In genomic region chr5:136880101-136880500, GRCm38 (mm10) we compare ENCODE assay signal across 25 mouse cellular contexts. TPM values are rescaled to one million over a fixed set of nuclear protein-coding genes. Genes with fewer than 3 reads are reported as not detected.
A peak's percentile ranks its signal among the peaks of the same experiment; 100 is the strongest.
DNase-seq lines count a peak whose midpoint lies in the region; ATAC-seq and TF ChIP-seq lines count a peak whose summit lies in the region.
"Had no signal": no experiment of that assay in that cellular context is flagged by ENCODE, and none has a peak within 500 bp of the region (broad histone marks: within the 10 kb centered on the region; RNA-seq: fewer than 3 reads in every experiment).

No protein-coding gene starts in this region.

- peaks cover 2% of the 10 kb centered on the region; the same call in 1 of the 2 replicates for H3K36me3 ChIP-seq in kidney, embryonic 16.5 days (ENCODE audit: insufficient read depth, low read length)
- H3K36me3 ChIP-seq in embryonic facial prominence, embryonic 10.5 days (replicated peaks) = peaks cover 55% of the 10 kb centered on the region
- H3K36me3 ChIP-seq in liver, postnatal 0 days (replicated peaks; ENCODE audit: insufficient read depth, low read length) = no peaks in the 10 kb centered on the region
- H3K36me3 ChIP-seq: forebrain, embryonic 12.5 days; heart, embryonic 12.5 days; liver, embryonic 13.5 days; neural tube, embryonic 13.5 days; stomach, embryonic 15.5 days had no signal

- H3K9me3 ChIP-seq in kidney, embryonic 16.5 days (ENCODE audit: low read length) = no peaks in the 10 kb centered on the region
- no peaks in the 10 kb centered on the region for H3K9me3 ChIP-seq in embryonic facial prominence, embryonic 10.5 days
- no peaks in the 10 kb centered on the region for H3K9me3 ChIP-seq in liver, postnatal 0 days (ENCODE audit: low read length)
- H3K9me3 ChIP-seq: forebrain, embryonic 12.5 days; heart, embryonic 12.5 days; liver, embryonic 13.5 days; neural tube, embryonic 13.5 days; stomach, embryonic 15.5 days had no signal

- no peak overlapping the region for H3K4me3 ChIP-seq in kidney, embryonic 16.5 days (ENCODE audit: low read length)
- H3K4me3 ChIP-seq in embryonic facial prominence, embryonic 10.5 days = peak overlapping the region; percentile 90; the same call in 1 of the 2 replicates
- H3K4me3 ChIP-seq in liver, postnatal 0 days (ENCODE audit: low read depth, low read length) = no peak overlapping the region
- H3K4me3 ChIP-seq: erythroblast, embryonic 14.5 days; forebrain, embryonic 12.5 days; heart, embryonic 12.5 days; liver, embryonic 13.5 days; myocyte; neural tube, embryonic 13.5 days; stomach, embryonic 15.5 days had no signal

- no peak for TF ChIP-seq CTCF in liver, postnatal 0 days (IDR thresholded peaks at IDR 0.05; ENCODE audit: low read depth)

- H3K9ac ChIP-seq in kidney, embryonic 16.5 days (replicated peaks; ENCODE audit: low read length) = no peak overlapping the region
- H3K9ac ChIP-seq in liver, postnatal 0 days (replicated peaks) = no peak overlapping the region
- H3K9ac ChIP-seq: forebrain, embryonic 12.5 days; heart, embryonic 12.5 days; liver, embryonic 13.5 days; lung, embryonic 14.5 days; neural tube, embryonic 13.5 days; stomach, embryonic 15.5 days had no signal

- DNase-seq in kidney, adult 18-20 months = peak; percentile 20
- peak; percentile 22 to 48 for DNase-seq in adrenal gland, postnatal 36 days
- DNase-seq in embryonic facial prominence, embryonic 10.5 days (ENCODE audit: low spot score) = no peak
- peak; percentile 48 for DNase-seq in kidney, adult 9 months
- DNase-seq in thymus, postnatal 36 days = no peak
- DNase-seq in liver, postnatal 0 days = no peak
- DNase-seq: cerebellum, adult 9-10 months; gastrocnemius, postnatal 25 days; heart, adult 18-20 months; heart, postnatal 10 days; liver, embryonic 13.5 days; lung, embryonic 14.5 days; right cerebral cortex, adult 18-20 months; right cerebral cortex, postnatal 4 days; thymus, postnatal 4 days had no signal

- H3K27ac ChIP-seq in kidney, embryonic 16.5 days (ENCODE audit: low read length) = no peak overlapping the region
- H3K27ac ChIP-seq in embryonic facial prominence, embryonic 10.5 days (replicated peaks) = no peak overlapping the region
- no peak overlapping the region for H3K27ac ChIP-seq in liver, postnatal 0 days (ENCODE audit: low read depth)
- H3K27ac ChIP-seq: forebrain, embryonic 12.5 days; liver, embryonic 13.5 days; neural tube, embryonic 13.5 days; stomach, embryonic 15.5 days had no signal

- TF ChIP-seq EP300 in liver, postnatal 0 days (IDR thresholded peaks at IDR 0.05; ENCODE audit: low read depth) = no peak

- no peak overlapping the region for H3K4me2 ChIP-seq in kidney, embryonic 16.5 days (replicated peaks; ENCODE audit: low read depth, low read length)
- H3K4me2 ChIP-seq in liver, postnatal 0 days (ENCODE audit: low read depth, low read length) = no peak overlapping the region
- H3K4me2 ChIP-seq: forebrain, embryonic 12.5 days; heart, embryonic 12.5 days; liver, embryonic 13.5 days; lung, embryonic 14.5 days; neural tube, embryonic 13.5 days; stomach, embryonic 15.5 days had no signal

- no peak for ATAC-seq in kidney, embryonic 16.5 days (ENCODE audit: low FRiP score, low TSS enrichment)
- no peak for ATAC-seq in liver, postnatal 0 days
- ATAC-seq: intestine, postnatal 0 days; midbrain, embryonic 16.5 days had no signal

- H3K27me3 ChIP-seq in kidney, embryonic 16.5 days (ENCODE audit: insufficient read depth, low read length) = peaks cover 6% of the 10 kb centered on the region; the same call in 1 of the 2 replicates
- peaks cover 33% of the 10 kb centered on the region for H3K27me3 ChIP-seq in embryonic facial prominence, embryonic 10.5 days (replicated peaks; ENCODE audit: low read depth, poor library complexity, severe bottlenecking)
- H3K27me3 ChIP-seq in liver, postnatal 0 days (ENCODE audit: insufficient read depth, low read length) = peaks cover 37% of the 10 kb centered on the region

- 51% methylated on average over 8 of the region's 8 CpGs for WGBS in kidney, embryonic 16.5 days
- 87% methylated on average over 8 of the region's 8 CpGs for WGBS in embryonic facial prominence, embryonic 10.5 days
- 71% methylated on average over 8 of the region's 8 CpGs for WGBS in liver, postnatal 0 days (ENCODE audit: insufficient replicate concordance)

- H3K4me1 ChIP-seq in kidney, embryonic 16.5 days (ENCODE audit: insufficient read depth, low read length) = 0 out of 2 replicates have a peak, but pooled peaks cover 8% of the 10 kb centered on the region
- peaks cover 39% of the 10 kb centered on the region for H3K4me1 ChIP-seq in embryonic facial prominence, embryonic 10.5 days
- 0 out of 2 replicates have a peak, but pooled peaks cover 2% of the 10 kb centered on the region for H3K4me1 ChIP-seq in liver, postnatal 0 days (ENCODE audit: insufficient read depth)

RNA-seq across cellular contexts. Expression of gene Col26a1, which starts 2.9 kb away (rescaled TPM):
- polyA plus RNA-seq in kidney, embryonic 16.5 days (2015; fragmentation: Nextera tagmentation; extraction: Ambion mirVana) = 48.1 and 51.5 TPM in 2 replicates
- under 1 TPM; 0.26 to 0.43 TPM for total RNA-seq in adrenal gland, postnatal 36 days (2021)
- 103 and 118 TPM in 2 replicates for polyA plus RNA-seq in embryonic facial prominence, embryonic 10.5 days (2016; fragmentation: Nextera tagmentation; extraction: Ambion mirVana)
- polyA plus RNA-seq in liver, postnatal 0 days (2015; fragmentation: Nextera tagmentation; extraction: Ambion mirVana) = 0.12 TPM in 1 of 2 replicates, not detected in the other
- total RNA-seq: heart, adult 18-20 months; megakaryocyte-erythroid progenitor cell, adult 5-6 weeks had no signal

RNA-seq across cellular contexts. Expression of gene Ift22, which starts 27.8 kb away (rescaled TPM):
- polyA plus RNA-seq in kidney, embryonic 16.5 days (2015; fragmentation: Nextera tagmentation; extraction: Ambion mirVana) = 87.8 and 88.1 TPM in 2 replicates
- 10 to 100 TPM; 31.9 to 39.4 TPM for total RNA-seq in adrenal gland, postnatal 36 days (2021)
- polyA plus RNA-seq in embryonic facial prominence, embryonic 10.5 days (2016; fragmentation: Nextera tagmentation; extraction: Ambion mirVana) = 77.9 and 86.1 TPM in 2 replicates
- 9.8 and 11.5 TPM in 2 replicates for polyA plus RNA-seq in liver, postnatal 0 days (2015; fragmentation: Nextera tagmentation; extraction: Ambion mirVana)

Comparison
In these comparisons a context has a peak if more than half of its experiments do, and no peak if none do; other contexts are left out.
1. DNase-seq: peak in kidney, adult 18-20 months (single experiment), adrenal gland, postnatal 36 days (2 of 2) and kidney, adult 9 months (single experiment); none in embryonic facial prominence, embryonic 10.5 days (single experiment), thymus, postnatal 36 days (0 of 2) and liver, postnatal 0 days (single experiment).
2. RNA of gene Col26a1, which starts 2.9 kb away (polyA plus RNA-seq): 103 to 118 TPM in embryonic facial prominence, embryonic 10.5 days and 48.1 to 51.5 TPM in kidney, embryonic 16.5 days; 0.12 TPM in liver, postnatal 0 days; every median in the first group is over 10 times any median in the second.